Mouse (Mus musculus): ENCODE results near the gene Celf2. TPM values are rescaled to one million over a fixed set of nuclear protein-coding genes. Genes with fewer than 3 reads are reported as not detected.

Gene Celf2
- polyA plus RNA-seq, 1 experiment from 2014 or later: 322 TPM

DNA sequence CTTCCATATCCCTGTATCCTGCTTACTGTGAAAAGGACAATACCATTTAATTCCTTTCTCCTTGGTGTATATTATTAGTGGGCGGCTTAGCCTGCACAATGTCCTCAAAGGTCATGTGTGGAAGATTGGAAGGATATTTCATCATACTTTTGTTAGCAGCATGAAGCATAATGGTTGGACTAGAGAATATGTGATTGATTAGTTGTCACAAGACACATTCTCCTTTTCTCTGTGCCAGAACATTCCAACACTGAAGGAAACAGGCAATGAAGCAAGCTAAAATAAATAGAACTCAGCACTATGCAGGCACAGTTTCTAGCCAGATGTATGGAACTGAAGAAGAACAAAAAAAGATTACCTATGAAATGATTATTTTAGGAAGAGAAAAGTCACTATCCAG lies 482.6 kb downstream of the Celf2 start:
- H3K4me3 ChIP-seq: no peak overlapping the region
- H3K27me3 ChIP-seq: no peaks in the 10 kb centered on the region
- no peaks in the 10 kb centered on the region for H3K4me1 ChIP-seq
- 93% methylated on average over 1 of the region's 1 CpGs for WGBS
- H3K27ac ChIP-seq (replicated peaks): no peak overlapping the region
- H3K9me3 ChIP-seq: no peaks in the 10 kb centered on the region
- no peak overlapping the region for H3K4me2 ChIP-seq (replicated peaks)
- H3K9ac ChIP-seq (replicated peaks): no peak overlapping the region
- no peaks in the 10 kb centered on the region for H3K36me3 ChIP-seq
- ATAC-seq (replicated peaks): no peak

GRCm38 (mm10) chr2:7025594-7025993 lies 483.8 kb downstream of the Celf2 start:
- Histone ChIP-seq H3K4me3 (no peak overlapping the region), H3K36me3 (no peaks in the 10 kb centered on the region), H3K9me3 (no peaks in the 10 kb centered on the region), H3K9ac (replicated peaks) (no peak overlapping the region), H3K4me2 (replicated peaks) (no peak overlapping the region), H3K27ac (replicated peaks) (no peak overlapping the region), H3K4me1 (no peaks in the 10 kb centered on the region), H3K27me3 (no peaks in the 10 kb centered on the region)
- WGBS: 69% methylated on average over 5 of the region's 5 CpGs
- ATAC-seq (replicated peaks): no peak

- Histone ChIP-seq H3K27me3 (no peaks in the 10 kb centered on the region), H3K36me3 (no peaks in the 10 kb centered on the region), H3K4me2 (replicated peaks) (no peak overlapping the region), H3K4me3 (no peak overlapping the region), H3K4me1 (no peaks in the 10 kb centered on the region), H3K9ac (replicated peaks) (no peak overlapping the region), H3K9me3 (no peaks in the 10 kb centered on the region), H3K27ac (replicated peaks) (no peak overlapping the region)
- no peak for ATAC-seq (replicated peaks)
- WGBS: 40% methylated on average over 3 of the region's 3 CpGs
Observed at GRCm38 (mm10) chr2:7022184-7022583, 487.2 kb downstream of the Celf2 start.

- H3K4me1 ChIP-seq: peaks cover 6% of the 10 kb centered on the region; the same call in 1 of the 2 replicates
- no peak overlapping the region for H3K9ac ChIP-seq (replicated peaks)
- no peak overlapping the region for H3K27ac ChIP-seq (replicated peaks)
- 92% methylated on average over 6 of the region's 6 CpGs for WGBS
- no peaks in the 10 kb centered on the region for H3K27me3 ChIP-seq
- no peak for ATAC-seq (replicated peaks)
- H3K9me3 ChIP-seq: no peaks in the 10 kb centered on the region
- H3K4me2 ChIP-seq (replicated peaks): no peak overlapping the region
- no peaks in the 10 kb centered on the region for H3K36me3 ChIP-seq
- H3K4me3 ChIP-seq: no peak overlapping the region
Observed at GRCm38 (mm10) chr2:7017384-7018113, 491.8 kb downstream of the Celf2 start.

GRCm38 (mm10) chr2:7013126-7013525 lies 496.2 kb downstream of the Celf2 start:
- no peaks in the 10 kb centered on the region for H3K27me3 ChIP-seq
- 91% methylated on average over 5 of the region's 5 CpGs for WGBS
- ATAC-seq (replicated peaks): no peak

DNA sequence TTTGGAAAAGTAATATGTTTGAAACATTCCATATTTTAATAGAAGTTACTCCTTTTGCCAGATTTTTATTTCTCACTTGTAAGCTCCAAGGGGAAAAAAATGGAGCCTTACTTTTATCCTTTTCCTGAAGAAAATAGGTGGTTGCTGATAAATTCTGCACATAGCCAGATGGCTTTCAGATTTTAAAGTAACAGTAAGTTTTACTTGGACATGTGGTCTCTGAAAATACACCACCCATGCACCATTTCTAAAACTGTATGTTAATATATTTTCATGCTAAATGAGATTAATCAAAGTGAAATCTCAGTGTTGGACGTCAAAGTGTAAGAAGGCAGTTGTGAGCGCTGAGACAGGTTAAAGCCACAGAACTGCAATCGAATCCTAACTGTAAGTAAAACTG lies 502.5 kb downstream of the Celf2 start:
- 82% methylated on average over 3 of the region's 3 CpGs for WGBS
- Histone ChIP-seq H3K9me3 (no peaks in the 10 kb centered on the region), H3K27ac (replicated peaks) (peak overlapping the region; percentile 31; the same call in 1 of the 2 replicates), H3K27me3 (no peaks in the 10 kb centered on the region), H3K36me3 (no peaks in the 10 kb centered on the region), H3K4me1 (peaks cover 3% of the 10 kb centered on the region), H3K4me2 (replicated peaks) (no peak overlapping the region), H3K4me3 (no peak overlapping the region), H3K9ac (replicated peaks) (no peak overlapping the region)
- 0 out of 2 replicates have a peak, but pooled peaks have one; percentile 26 for ATAC-seq (replicated peaks)

More at GRCm38 (mm10) chr2:7013126-7013525, 496.2 kb downstream of the Celf2 start:
- no peaks in the 10 kb centered on the region for H3K36me3 ChIP-seq
- H3K27ac ChIP-seq (replicated peaks): no peak overlapping the region
- no peak overlapping the region for H3K9ac ChIP-seq (replicated peaks)
- peaks cover 6% of the 10 kb centered on the region; the same call in 1 of the 2 replicates for H3K4me1 ChIP-seq
- H3K4me3 ChIP-seq: no peak overlapping the region
- H3K4me2 ChIP-seq (replicated peaks): no peak overlapping the region
- no peaks in the 10 kb centered on the region for H3K9me3 ChIP-seq

DNA sequence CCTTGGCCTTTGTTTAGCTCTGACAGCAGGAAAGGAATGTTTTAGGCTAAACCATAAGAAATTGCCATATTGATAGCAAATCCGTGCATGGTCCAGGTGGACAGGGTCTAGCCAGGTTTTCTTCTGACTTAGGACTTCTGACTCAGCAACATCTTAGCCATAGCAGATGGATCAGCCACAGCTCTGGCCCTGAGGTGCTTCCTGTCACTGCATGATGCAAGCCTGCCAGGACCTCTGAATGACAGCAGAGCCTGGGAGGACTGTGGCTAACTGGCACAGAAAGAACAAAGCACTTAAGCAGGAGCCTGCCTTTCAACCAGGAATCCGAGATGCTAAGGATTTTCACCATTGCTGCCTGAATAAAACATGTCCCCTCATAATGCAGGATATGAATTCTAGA lies 507.4 kb downstream of the Celf2 start:
- ATAC-seq (replicated peaks): peak; percentile 60; the same call in 1 of the 2 replicates
- H3K4me3 ChIP-seq: no peak overlapping the region
- no peak overlapping the region for H3K4me2 ChIP-seq (replicated peaks)
- H3K27ac ChIP-seq (replicated peaks): peak overlapping the region; percentile 62
- H3K9ac ChIP-seq (replicated peaks): no peak overlapping the region
- H3K36me3 ChIP-seq: no peaks in the 10 kb centered on the region
- H3K27me3 ChIP-seq: no peaks in the 10 kb centered on the region
- peaks cover 5% of the 10 kb centered on the region for H3K4me1 ChIP-seq
- WGBS: 22% methylated on average over 2 of the region's 2 CpGs
- H3K9me3 ChIP-seq: no peaks in the 10 kb centered on the region

DNA sequence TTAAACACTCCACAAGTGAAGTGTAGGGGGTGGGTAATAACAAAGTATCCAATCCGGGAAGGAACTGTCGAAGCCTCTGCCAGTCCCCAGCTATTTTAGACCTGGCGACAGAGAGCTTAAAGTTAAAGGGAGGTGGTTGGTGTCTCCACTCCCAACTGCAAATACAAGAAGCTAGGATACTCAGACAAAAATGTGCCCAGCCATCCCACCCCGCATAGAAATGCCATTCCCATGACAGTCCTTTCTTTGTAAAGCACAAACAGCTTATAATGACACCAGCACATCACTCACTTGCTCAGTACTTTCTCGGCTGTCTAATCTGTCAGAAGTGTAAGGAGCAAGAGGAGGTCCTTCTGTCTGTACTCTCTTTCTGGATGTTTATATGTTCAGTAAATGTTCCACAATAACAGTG lies 518.3 kb downstream of the Celf2 start:
- H3K27me3 ChIP-seq: no peaks in the 10 kb centered on the region
- H3K36me3 ChIP-seq: no peaks in the 10 kb centered on the region
- no peaks in the 10 kb centered on the region for H3K9me3 ChIP-seq
- H3K9ac ChIP-seq (replicated peaks): no peak overlapping the region
- H3K4me1 ChIP-seq: no peaks in the 10 kb centered on the region
- no peak for ATAC-seq (replicated peaks)
- 80% methylated on average over 5 of the region's 5 CpGs for WGBS
- no peak overlapping the region for H3K4me3 ChIP-seq
- H3K27ac ChIP-seq (replicated peaks): no peak overlapping the region
- no peak overlapping the region for H3K4me2 ChIP-seq (replicated peaks)

- Histone ChIP-seq H3K27ac (replicated peaks) (no peak overlapping the region), H3K9ac (replicated peaks) (no peak overlapping the region), H3K9me3 (no peaks in the 10 kb centered on the region), H3K4me1 (no peaks in the 10 kb centered on the region), H3K27me3 (no peaks in the 10 kb centered on the region), H3K36me3 (no peaks in the 10 kb centered on the region), H3K4me3 (no peak overlapping the region), H3K4me2 (replicated peaks) (no peak overlapping the region)
- 77% methylated on average over 4 of the region's 4 CpGs for WGBS
- no peak for ATAC-seq (replicated peaks)
Observed at GRCm38 (mm10) chr2:6985706-6986105, 523.7 kb downstream of the Celf2 start.

DNA sequence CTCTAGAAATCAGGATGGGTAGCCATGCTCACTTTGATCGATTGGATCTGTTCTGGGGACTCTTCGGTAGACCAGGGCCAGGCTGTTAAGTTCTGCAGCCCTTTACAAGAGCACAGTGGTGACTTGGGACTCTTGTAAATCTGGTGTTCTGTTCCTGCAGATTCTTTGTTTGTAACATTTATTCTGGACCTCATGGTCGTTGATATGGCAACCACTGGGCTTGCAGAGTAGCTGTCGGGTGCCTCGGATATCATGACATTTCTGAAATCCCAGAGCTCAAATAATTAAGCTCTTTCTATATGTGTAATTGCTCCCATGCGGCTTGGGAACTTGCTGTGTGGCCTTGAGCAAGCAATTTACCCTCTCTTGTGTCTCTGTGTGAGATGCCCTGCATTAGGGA lies 525.5 kb downstream of the Celf2 start:
- Histone ChIP-seq H3K36me3 (no peaks in the 10 kb centered on the region), H3K27me3 (no peaks in the 10 kb centered on the region), H3K27ac (replicated peaks) (no peak overlapping the region), H3K9me3 (no peaks in the 10 kb centered on the region), H3K4me3 (no peak overlapping the region), H3K4me1 (no peaks in the 10 kb centered on the region), H3K9ac (replicated peaks) (no peak overlapping the region), H3K4me2 (replicated peaks) (no peak overlapping the region)
- no peak for ATAC-seq (replicated peaks)
- WGBS: 46% methylated on average over 6 of the region's 6 CpGs

DNA sequence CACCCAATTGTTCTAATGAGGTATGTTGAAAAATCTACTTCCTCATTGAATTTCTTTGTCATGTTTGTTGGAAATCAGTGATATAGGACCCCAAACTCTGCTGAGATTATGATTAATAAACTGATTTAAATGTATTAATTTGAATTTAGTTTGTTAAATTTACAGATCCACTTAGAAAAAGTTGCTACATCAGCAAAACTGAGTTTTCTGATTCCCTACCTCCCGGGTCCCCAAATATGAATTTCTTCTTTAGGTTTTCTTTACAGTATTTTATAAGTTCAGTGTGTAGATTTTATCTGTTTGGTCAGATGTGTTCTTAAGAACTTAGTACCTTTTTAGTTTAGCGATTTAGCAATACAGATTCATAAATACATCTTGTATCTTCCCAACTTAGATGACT lies 533.1 kb downstream of the Celf2 start:
- Histone ChIP-seq H3K9ac (replicated peaks) (no peak overlapping the region), H3K4me3 (no peak overlapping the region), H3K9me3 (no peaks in the 10 kb centered on the region), H3K4me1 (no peaks in the 10 kb centered on the region), H3K27me3 (no peaks in the 10 kb centered on the region), H3K36me3 (no peaks in the 10 kb centered on the region), H3K4me2 (replicated peaks) (no peak overlapping the region), H3K27ac (replicated peaks) (no peak overlapping the region)
- ATAC-seq (replicated peaks): no peak
- WGBS: 97% methylated on average over 2 of the region's 2 CpGs

- Histone ChIP-seq H3K4me3 (no peak overlapping the region), H3K27ac (replicated peaks) (0 out of 2 replicates have a peak overlapping the region, but pooled peaks have one; percentile 46), H3K4me1 (peaks cover 10% of the 10 kb centered on the region), H3K9me3 (no peaks in the 10 kb centered on the region), H3K27me3 (no peaks in the 10 kb centered on the region), H3K4me2 (replicated peaks) (no peak overlapping the region), H3K9ac (replicated peaks) (no peak overlapping the region), H3K36me3 (no peaks in the 10 kb centered on the region)
- ATAC-seq (replicated peaks): no peak
- WGBS: 47% methylated on average over 6 of the region's 6 CpGs
Observed at GRCm38 (mm10) chr2:6969228-6969627, 540.1 kb downstream of the Celf2 start.

- Histone ChIP-seq H3K9ac (replicated peaks) (no peak overlapping the region), H3K4me3 (no peak overlapping the region), H3K4me1 (peaks cover 10% of the 10 kb centered on the region), H3K27me3 (no peaks in the 10 kb centered on the region), H3K27ac (replicated peaks) (no peak overlapping the region), H3K9me3 (no peaks in the 10 kb centered on the region), H3K36me3 (no peaks in the 10 kb centered on the region), H3K4me2 (replicated peaks) (no peak overlapping the region)
- ATAC-seq (replicated peaks): no peak
Observed at GRCm38 (mm10) chr2:6965243-6965642, 544.1 kb downstream of the Celf2 start.
